Mouse (Mus musculus) E14TG2a.4 (cell line): Measurements from ENCODE around the gene Mllt6.

Source experiments
- CTCF ChIP-seq: conservative IDR thresholded peaks from 2 replicates; pipeline ENCODE4 v1.5.1; 2014; ENCODE audit warnings: low read length
- NANOG ChIP-seq: IDR thresholded peaks from 2 replicates; pipeline ENCODE4 v1.6.1; 2014; ENCODE audit warnings: borderline replicate concordance, low read length, mixed read lengths

GRCm38 (mm10) chr11:97673148-97673547 lies 9.9 kb downstream of the Mllt6 start:
- TF ChIP-seq CTCF = no peak
- TF ChIP-seq NANOG = no peak
